ENCODE assay signal across 8 mouse cellular contexts in the genomic region with DNA sequence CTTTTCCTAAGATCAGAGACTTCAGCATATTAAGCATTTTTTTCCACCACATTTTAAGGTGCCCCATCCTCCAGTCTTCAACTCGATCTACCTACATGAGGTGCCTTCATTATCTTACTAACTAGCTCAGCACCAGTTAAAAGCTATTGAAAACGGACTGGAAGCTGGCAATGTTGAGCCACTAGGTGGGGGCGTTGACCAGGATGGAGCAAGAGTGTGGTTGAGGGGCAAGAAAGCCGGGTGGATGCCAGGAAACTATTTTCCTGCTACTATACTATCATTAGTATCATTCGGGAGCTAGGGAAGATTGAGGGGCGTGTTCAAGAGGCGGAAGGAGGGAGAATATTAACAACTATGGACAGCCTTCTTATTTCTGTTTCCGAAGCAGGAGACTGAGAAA. TPM values are rescaled to one million over a fixed set of nuclear protein-coding genes. Genes with fewer than 3 reads are reported as not detected.
A peak's percentile ranks its signal among the peaks of the same experiment; 100 is the strongest.
DNase-seq lines count a peak whose midpoint lies in the region; ATAC-seq and TF ChIP-seq lines count a peak whose summit lies in the region.

No protein-coding gene starts in this region.

- peak; percentile 53 for DNase-seq in forebrain, embryonic 10.5 days (ENCODE audit: extremely low spot score, low spot score)
- peak; percentile 17 for DNase-seq in lung, postnatal 36 days
- no peak for DNase-seq in urinary bladder, postnatal 14 days (ENCODE audit: low spot score)
- DNase-seq in B cell, adult 2 months, result no peak

- H3K4me3 ChIP-seq in forebrain, embryonic 10.5 days, result no peak overlapping the region; the same call in 1 of the 2 replicates
- H3K4me3 ChIP-seq in forebrain, embryonic 15.5 days, result no peak overlapping the region
- no peak overlapping the region for H3K4me3 ChIP-seq in E14TG2a.4 (replicated peaks; ENCODE audit: low read length)
- H3K4me3 ChIP-seq in embryonic facial prominence, embryonic 15.5 days (replicated peaks), result peak overlapping the region; percentile 21
- H3K4me3 ChIP-seq in intestine, embryonic 16.5 days (ENCODE audit: low read length), result 0 out of 2 replicates have a peak overlapping the region, but pooled peaks have one; percentile 1

- H3K4me2 ChIP-seq in forebrain, embryonic 15.5 days (replicated peaks), result no peak overlapping the region
- peak overlapping the region; percentile 98 for H3K4me2 ChIP-seq in embryonic facial prominence, embryonic 15.5 days (replicated peaks)
- H3K4me2 ChIP-seq in intestine, embryonic 16.5 days (ENCODE audit: low read depth, low read length), result peak overlapping the region; percentile 33

- H3K36me3 ChIP-seq in forebrain, embryonic 10.5 days (replicated peaks), result no peaks in the 10 kb centered on the region
- H3K36me3 ChIP-seq in forebrain, embryonic 15.5 days, result no peaks in the 10 kb centered on the region
- no peaks in the 10 kb centered on the region for H3K36me3 ChIP-seq in E14TG2a.4 (ENCODE audit: insufficient read depth, low read length)
- no peaks in the 10 kb centered on the region for H3K36me3 ChIP-seq in embryonic facial prominence, embryonic 15.5 days
- no peaks in the 10 kb centered on the region for H3K36me3 ChIP-seq in intestine, embryonic 16.5 days (ENCODE audit: control insufficient read depth, insufficient read depth, low read length)

- H3K9me3 ChIP-seq in forebrain, embryonic 10.5 days, result no peaks in the 10 kb centered on the region
- H3K9me3 ChIP-seq in forebrain, embryonic 15.5 days, result no peaks in the 10 kb centered on the region
- H3K9me3 ChIP-seq in E14TG2a.4 (ENCODE audit: low read length), result no peaks in the 10 kb centered on the region; the same call in 1 of the 2 replicates
- H3K9me3 ChIP-seq in embryonic facial prominence, embryonic 15.5 days (replicated peaks), result no peaks in the 10 kb centered on the region
- H3K9me3 ChIP-seq in intestine, embryonic 16.5 days (ENCODE audit: control insufficient read depth, low read length), result no peaks in the 10 kb centered on the region

- H3K9ac ChIP-seq in forebrain, embryonic 15.5 days (replicated peaks), result no peak overlapping the region
- H3K9ac ChIP-seq in embryonic facial prominence, embryonic 15.5 days, result no peak overlapping the region
- H3K9ac ChIP-seq in intestine, embryonic 16.5 days (ENCODE audit: low read depth, low read length), result no peak overlapping the region

- peaks cover 52% of the 10 kb centered on the region for H3K27me3 ChIP-seq in forebrain, embryonic 10.5 days (ENCODE audit: poor library complexity, severe bottlenecking)
- H3K27me3 ChIP-seq in forebrain, embryonic 15.5 days, result peaks cover 43% of the 10 kb centered on the region
- H3K27me3 ChIP-seq in E14TG2a.4 (ENCODE audit: insufficient read depth, low read length), result peaks cover 39% of the 10 kb centered on the region
- peaks cover 27% of the 10 kb centered on the region for H3K27me3 ChIP-seq in embryonic facial prominence, embryonic 15.5 days
- peaks cover 34% of the 10 kb centered on the region for H3K27me3 ChIP-seq in intestine, embryonic 16.5 days (replicated peaks; ENCODE audit: control insufficient read depth, insufficient read depth, low read length)

- peak; percentile 37 for TF ChIP-seq CTCF in E14TG2a.4 (conservative IDR thresholded peaks at IDR 0.05; ENCODE audit: low read length)

- no peak for ATAC-seq in forebrain, embryonic 15.5 days (replicated peaks)
- no peak for ATAC-seq in embryonic facial prominence, embryonic 15.5 days (ENCODE audit: insufficient number of reproducible peaks, low FRiP score, low TSS enrichment, low read depth)
- ATAC-seq in intestine, embryonic 16.5 days, result no peak

- H3K27ac ChIP-seq in forebrain, embryonic 10.5 days, result no peak overlapping the region
- H3K27ac ChIP-seq in forebrain, embryonic 15.5 days (replicated peaks), result no peak overlapping the region
- no peak overlapping the region for H3K27ac ChIP-seq in embryonic facial prominence, embryonic 15.5 days (replicated peaks)
- no peak overlapping the region for H3K27ac ChIP-seq in intestine, embryonic 16.5 days (ENCODE audit: low read length)

- 11% methylated on average over 8 of the region's 8 CpGs for WGBS in forebrain, embryonic 10.5 days
- WGBS in forebrain, embryonic 15.5 days, result 7% methylated on average over 8 of the region's 8 CpGs
- 4% methylated on average over 8 of the region's 8 CpGs for WGBS in embryonic facial prominence, embryonic 15.5 days
- 6% methylated on average over 8 of the region's 8 CpGs for WGBS in intestine, embryonic 16.5 days

- peaks cover 36% of the 10 kb centered on the region for H3K4me1 ChIP-seq in forebrain, embryonic 10.5 days
- H3K4me1 ChIP-seq in forebrain, embryonic 15.5 days, result peaks cover 30% of the 10 kb centered on the region
- peaks cover 57% of the 10 kb centered on the region for H3K4me1 ChIP-seq in E14TG2a.4 (replicated peaks; ENCODE audit: low read depth, low read length)
- H3K4me1 ChIP-seq in embryonic facial prominence, embryonic 15.5 days, result peaks cover 30% of the 10 kb centered on the region
- H3K4me1 ChIP-seq in intestine, embryonic 16.5 days (ENCODE audit: control insufficient read depth, insufficient read depth, low read length), result peaks cover 15% of the 10 kb centered on the region

RNA-seq across cellular contexts. Expression of gene Htr1b, which starts 1.5 kb away (rescaled TPM):
- polyA plus RNA-seq in forebrain, embryonic 10.5 days (2016; fragmentation: Nextera tagmentation; extraction: Ambion mirVana), result 0.37 and 0.46 TPM in 2 replicates
- 1.5 and 1.6 TPM in 2 replicates for polyA plus RNA-seq in forebrain, embryonic 15.5 days (2015; fragmentation: Nextera tagmentation; extraction: Ambion mirVana)
- polyA plus RNA-seq in embryonic facial prominence, embryonic 15.5 days (2015; fragmentation: Nextera tagmentation; extraction: Ambion mirVana), result 1.7 and 2.0 TPM in 2 replicates
- 0.50 and 0.51 TPM in 2 replicates for polyA plus RNA-seq in intestine, embryonic 16.5 days (2015; fragmentation: Nextera tagmentation; extraction: Ambion mirVana)

Comparison
In these comparisons a context has a peak if more than half of its experiments do, and no peak if none do; other contexts are left out.
1. DNase-seq: peak in forebrain, embryonic 10.5 days (single experiment) and lung, postnatal 36 days (single experiment); none in urinary bladder, postnatal 14 days (single experiment) and B cell, adult 2 months (0 of 2).
2. H3K4me3 ChIP-seq: peak in embryonic facial prominence, embryonic 15.5 days (single experiment) and intestine, embryonic 16.5 days (single experiment); none in forebrain, embryonic 10.5 days (single experiment), forebrain, embryonic 15.5 days (single experiment) and E14TG2a.4 (single experiment).